Mouse (Mus musculus) megakaryocyte progenitor cell, adult 5-6 weeks (primary cell): Measurements from ENCODE around the gene Ddrgk1. TPM values are rescaled to one million over a fixed set of nuclear protein-coding genes. Genes with fewer than 3 reads are reported as not detected.
A peak's percentile ranks its signal among the peaks of the same experiment; 100 is the strongest.

Source experiments
- ATAC-seq: replicated peaks from 2 replicates; pipeline ENCODE4 v1.8.0; 2016; ENCODE audit warnings: mild to moderate bottlenecking, moderate TSS enrichment, inconsistent platforms; ENCODE audit not compliant: poor library complexity
- total RNA-seq, 2 experiments: library from RNA; stranded (forward) in 1 of 2; stranded (reverse) in 1 of 2; fragments of 157-497, 149-512 nt in 1 of 2; fragments of 200-1000 nt in 1 of 2; gene quantifications; 2 replicates each; pipeline versions ENCODE4 v1.2.3 to v1.2.4; 2015 to 2017

Ddrgk1 gene
- total RNA-seq (2015), result 50.5 and 75.9 TPM in 2 replicates
- total RNA-seq (2017), result 72.4 and 107 TPM in 2 replicates

DNA sequence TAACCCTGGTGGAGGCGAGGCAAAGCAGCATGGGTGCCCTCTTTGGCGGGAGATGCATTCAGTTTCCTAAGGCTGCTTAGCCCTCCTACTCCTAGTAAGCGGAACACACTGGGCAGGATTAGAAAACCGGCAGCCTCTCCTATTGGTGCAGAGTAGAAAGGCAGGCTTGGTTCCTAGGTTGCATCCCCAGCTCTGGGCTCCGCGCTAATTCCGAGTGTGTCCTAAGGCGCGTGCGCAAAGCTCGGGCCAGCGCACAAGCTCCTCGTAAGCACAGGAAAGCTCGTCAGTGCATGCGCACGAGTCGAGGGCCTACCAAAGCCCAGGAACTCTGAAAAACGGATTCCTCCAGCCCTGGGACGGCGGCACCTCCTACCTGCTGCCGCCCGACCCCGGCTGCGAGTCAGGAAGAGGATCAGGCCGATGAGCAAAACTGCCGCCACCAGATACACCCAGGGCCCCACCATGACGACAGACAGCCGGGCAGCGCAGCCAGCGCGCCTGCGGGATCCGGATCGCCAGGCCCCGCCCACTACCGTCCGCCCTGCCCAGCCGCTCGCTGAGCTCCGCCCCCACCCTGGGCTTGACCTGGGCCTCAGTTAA, at the start of gene Ddrgk1:
Gene Ddrgk1, minus strand, starts transcription at position 558 of the 600 bp plus-strand sequence.
- ATAC-seq, result peak; percentile 76

DNA sequence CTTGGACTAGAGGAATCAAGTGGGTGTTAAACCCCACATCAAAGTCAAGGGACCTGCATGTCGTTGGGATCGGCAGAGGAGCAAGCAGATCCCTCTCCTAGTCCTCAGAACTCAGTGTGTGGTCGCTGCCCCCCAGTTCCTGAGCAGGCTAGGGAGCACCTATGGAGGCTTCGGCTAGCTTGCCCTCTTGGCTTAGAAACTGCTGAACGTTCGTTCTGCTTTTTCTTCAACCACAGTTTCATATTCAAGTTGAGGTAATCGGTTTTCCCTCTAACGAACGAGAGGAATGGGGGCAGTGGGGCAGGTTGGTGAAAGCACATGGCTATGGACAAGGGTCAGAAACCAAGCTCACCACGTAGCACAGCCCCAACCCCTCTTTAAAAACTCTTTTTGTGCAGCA, 42.6 kb upstream of the Ddrgk1 start:
- ATAC-seq, result peak; percentile 74

DNA sequence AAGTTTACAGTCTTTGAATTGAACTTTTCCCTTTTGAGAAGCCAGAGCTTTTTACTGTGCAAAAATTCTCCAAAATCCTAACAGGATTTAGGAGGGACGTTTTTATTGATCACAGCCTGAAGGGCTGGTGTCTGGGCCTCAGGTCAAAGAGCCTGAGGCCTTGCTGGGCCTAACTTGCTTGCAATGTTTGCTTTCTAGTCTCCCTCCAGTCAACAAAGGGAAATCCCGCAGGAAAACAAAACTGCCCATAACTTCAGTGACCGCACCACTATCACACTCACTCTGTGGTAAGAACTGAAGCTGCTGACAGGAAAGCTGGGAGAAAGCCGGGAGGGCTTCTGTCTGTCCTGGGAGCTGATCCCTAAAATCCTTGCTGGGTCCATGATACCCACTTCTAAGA, 42.1 kb upstream of the Ddrgk1 start:
- no peak for ATAC-seq

DNA sequence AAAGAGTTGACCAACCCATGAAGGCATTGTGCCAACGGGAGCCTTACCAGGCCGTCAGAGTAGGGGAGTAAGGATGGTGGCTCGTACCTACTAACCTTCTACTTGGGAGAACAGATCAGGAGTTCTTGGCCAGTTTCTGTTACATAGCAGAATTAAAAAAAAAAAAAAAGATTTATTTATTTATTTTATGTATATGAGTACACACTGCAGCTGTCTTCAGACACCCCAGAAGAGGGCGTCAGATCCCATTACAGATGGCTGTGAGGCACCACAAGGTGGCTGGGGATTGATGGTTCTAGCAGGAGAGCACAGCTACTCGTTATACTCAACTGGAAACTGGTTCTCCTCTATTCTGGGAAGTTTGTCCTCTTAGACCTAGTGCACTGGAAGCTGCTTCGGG, 40.7 kb upstream of the Ddrgk1 start:
- no peak for ATAC-seq

DNA sequence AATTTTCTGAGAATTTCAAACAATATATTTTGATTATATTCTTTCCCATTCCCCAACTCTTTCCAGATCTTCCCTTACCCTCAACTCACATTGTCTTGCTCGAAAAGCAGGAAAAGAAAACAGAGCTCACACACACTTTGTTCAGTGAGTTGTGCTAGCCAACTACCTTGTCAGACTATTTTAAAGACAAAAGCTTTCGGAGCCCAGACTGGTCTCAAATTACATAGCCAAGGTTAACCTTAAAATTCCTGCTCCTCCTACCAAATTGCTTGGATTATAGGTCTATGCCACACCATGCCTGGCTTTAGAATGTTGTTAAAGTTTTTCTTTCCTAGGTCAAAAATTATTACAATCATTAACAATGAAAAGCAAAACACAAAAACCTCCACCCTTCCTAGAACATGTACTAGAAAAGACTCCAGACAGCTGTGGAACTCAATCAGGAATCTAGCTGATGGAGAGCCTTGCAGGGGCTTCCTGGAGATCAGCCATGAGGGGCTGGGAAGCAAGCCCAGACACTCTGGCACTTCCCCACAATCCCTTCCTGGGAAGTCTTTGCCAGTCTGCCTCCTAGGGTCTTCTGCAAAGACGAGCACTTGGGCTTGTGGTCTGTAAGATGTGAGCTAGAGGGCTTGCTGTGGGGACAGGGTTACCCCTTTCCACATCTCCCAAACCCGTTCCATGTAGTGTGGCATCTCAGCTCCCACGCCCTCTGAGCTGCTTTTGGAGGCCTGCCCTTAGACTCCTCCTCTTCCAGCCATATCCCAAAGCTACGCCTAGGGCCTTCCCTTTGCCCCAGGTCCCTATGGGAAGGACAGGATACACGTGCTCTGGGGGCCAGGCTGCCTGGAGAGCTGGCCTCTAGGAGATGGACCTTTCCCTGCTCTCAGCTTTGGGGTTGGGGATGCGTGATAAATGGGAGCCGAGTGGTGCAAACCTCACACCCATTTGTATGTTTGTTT, 39.9 kb upstream of the Ddrgk1 start:
- no peak for ATAC-seq

DNA sequence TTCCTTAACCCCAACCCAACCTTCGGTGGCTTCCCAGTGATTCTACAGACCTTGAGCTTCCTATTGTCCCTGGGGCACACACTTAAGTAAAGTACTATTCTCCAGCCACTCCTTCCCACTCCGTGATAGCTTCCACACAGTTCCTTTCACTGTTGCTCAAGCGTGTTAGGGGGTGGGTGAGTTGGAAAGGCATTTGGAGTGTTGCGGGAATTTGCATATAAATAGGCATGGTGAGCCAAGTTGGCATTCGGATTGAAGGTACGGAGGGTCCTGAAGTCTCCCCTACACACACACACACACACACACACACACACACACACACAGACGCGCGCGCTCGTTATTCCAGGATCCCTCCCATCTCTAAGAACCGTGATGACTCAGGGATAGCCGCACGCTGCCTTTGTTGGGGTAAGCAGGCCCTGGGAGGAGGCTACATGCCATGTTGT, 33.4 kb upstream of the Ddrgk1 start:
- no peak for ATAC-seq

DNA sequence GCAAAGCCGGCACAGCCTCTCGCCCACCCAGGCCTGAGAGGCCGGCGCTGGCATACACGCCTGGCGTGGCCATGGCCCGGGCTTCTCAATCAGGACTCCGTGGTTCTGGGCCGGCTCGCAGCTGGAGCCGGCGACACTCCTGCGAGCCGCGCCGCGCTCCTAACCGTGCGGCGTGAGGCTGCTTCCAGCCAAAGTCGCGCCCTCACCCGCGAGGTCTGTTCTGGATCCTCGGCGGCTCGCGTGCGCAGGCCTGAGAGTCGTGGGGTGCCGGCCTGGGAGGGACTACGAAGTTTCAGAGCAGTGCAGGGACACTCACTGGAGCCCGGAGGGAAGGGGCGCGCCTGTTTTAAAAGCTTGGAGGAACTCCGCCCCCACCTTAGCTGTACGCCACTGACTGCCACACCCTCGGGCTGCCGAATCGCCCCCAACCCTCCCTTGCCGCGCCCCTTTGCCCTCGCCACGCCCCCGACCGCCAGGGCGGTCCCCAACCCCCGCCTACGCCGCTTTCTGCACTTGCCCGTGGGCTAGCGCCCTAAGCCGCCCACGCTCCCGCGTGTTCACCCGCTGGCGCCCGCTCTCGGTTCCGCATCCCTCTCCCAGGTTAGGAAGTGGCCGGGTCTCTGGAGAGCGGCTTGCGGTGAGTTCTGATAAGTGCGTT, 32.8 kb upstream of the Ddrgk1 start, which contains the start of gene Slc4a11:
Gene Slc4a11, minus strand, starts transcription at position 367 of the 658 bp plus-strand sequence.
- peak; percentile 78 for ATAC-seq

DNA sequence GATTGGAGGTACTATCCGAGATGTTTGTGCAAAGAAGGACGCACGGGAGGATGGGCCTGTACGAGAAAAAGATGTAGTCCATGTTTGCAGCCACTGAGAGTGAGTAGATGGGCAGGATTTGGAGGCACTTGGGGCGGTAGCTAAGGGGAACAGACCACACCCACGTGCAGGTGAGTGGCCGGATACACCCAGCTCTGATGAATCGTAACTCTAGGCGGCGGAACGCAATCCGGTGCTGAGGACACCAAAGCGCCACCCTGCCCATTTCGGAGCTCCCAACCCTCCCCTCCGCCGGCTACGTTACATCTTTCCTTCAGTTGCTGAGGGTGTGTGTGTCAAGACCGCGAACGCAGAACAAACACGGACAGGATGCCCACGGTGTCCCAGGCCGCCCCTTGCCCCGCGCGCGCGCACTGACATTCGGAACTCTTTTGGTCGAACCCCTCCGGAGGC, 32.3 kb upstream of the Ddrgk1 start:
- peak; percentile 35 for ATAC-seq

DNA sequence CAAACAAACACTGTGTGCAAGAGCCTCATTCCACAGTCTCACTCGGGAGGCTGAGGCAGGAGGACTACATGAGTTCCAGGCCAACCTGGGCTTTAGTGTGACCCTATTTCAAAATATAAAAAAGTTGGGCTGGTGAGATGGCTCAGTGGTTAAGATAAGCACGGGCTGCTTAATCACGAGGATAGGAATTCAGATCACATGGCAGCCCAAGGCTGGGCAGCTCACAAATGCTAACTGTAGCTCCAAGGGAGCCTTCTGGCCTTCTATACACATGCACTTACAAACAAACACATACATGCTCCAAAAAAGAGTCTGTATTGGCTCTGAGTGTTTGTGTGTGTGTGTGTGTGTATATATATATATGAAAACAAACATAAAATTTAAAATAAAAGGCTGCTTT, 29.1 kb upstream of the Ddrgk1 start:
- ATAC-seq, result no peak

DNA sequence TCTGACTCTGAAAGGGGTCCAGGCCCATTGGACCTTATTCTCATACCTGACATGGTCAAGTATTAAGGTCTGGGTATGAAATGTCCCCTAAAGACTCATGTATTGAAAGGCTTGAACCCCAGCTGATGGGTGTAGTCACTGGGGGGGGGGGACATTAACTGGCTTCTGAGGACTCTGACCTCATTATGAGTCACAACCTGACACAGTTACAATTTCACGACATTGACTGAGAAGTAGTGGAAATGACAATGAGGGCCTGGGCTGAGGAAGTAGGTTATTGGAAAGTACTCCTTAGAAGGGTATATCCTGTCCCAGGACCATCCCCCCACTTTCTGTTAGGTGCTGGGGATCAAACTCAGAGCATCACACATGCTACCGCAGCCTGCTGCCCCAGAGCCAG, 24.6 kb upstream of the Ddrgk1 start:
- no peak for ATAC-seq

DNA sequence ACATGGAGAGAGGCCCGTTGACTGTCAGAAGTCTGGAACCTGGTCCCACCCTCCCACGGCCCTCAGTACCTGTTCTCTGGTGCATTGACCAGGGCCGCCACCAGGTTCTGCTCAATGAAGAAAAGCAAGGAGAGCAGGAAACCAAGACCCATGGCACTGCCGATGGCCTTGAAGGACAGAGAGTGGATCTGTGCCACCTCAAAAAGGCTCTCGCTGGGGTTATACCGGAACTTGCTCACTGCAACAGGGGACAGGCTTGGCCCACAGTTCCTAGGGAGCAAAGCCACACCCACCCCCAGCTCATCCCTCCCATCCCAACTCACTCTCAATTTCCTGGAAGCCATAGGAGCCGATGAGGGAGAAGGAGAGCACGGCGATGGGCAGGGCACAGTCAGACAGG, 21.0 kb upstream of the Ddrgk1 start:
- ATAC-seq, result no peak

DNA sequence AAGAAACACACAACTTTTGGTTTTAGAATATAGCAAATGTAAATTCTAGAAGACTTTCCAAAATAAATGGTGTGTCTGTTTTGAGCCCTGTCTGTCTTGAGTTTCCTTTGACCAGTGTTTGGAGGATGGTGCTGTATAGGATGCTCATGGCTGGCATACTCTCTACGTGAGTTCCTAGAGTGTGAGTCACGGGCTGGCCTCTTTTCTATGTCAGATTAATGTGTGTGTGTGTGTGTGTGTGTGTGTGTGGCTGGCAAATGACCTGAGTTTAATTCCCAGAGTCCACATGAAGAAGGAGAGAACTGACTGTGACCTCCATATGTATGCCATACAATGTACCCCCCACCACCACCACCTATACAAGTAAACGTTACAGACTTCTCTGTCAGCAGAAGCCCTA, 17.1 kb upstream of the Ddrgk1 start:
- ATAC-seq, result no peak

DNA sequence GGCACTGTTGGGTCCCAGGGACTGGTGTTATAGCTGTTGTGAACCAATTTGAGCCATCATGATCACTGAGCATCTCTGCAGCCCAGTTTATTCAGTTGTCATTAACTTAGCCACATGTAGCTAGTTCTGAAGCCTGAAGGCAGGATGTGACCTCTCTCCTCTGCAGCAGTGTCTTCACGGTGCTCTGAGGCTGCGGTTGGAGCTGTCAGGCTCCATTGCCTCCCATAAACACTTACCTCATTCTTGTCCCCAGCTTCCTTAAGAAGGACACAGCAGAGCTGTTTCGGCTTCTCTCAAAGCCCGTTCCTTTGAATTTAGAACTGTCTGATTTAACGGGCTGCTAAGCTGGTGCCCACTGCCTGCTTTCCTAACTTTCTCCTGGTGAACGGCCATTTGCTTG, 15.4 kb upstream of the Ddrgk1 start:
- no peak for ATAC-seq

DNA sequence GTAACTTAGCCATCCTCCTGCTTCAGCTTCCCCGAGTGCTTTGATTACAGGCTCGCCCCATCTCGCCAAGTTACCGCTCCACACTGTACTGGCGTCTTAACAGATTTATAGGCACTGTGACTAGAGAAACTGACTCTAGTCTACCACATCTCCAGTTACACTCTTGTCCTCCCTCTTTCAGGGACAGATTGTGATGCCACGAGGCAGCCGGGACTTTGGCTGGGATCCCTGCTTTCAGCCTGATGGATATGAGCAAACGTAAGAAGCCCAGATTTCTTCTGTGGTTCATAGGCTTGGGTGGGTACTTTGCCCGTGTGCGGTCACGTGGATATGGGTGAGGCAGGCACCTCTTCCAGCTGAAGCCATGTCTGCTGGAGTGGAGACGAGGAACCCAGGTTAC, 14.7 kb upstream of the Ddrgk1 start:
- ATAC-seq, result no peak

DNA sequence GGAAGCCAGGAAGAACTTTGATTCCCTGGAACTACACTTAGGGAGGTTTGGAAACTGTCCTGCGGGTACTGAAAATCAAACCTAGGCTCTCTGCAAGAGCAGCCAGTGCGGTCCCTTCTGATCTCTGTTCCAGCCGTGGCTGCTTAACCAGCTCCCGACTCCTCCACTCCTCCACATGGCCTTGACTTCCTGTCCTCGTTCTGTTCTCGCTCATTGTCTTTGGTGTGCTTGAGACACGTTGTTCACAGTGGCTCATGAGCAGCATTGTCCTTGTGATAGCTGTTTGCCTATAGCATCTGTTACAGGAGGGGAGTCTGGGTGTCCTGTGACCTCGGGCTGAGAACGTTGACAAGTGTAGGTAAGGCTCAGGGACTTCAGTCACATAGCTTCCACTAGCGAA, 12.8 kb upstream of the Ddrgk1 start:
- ATAC-seq, result no peak

DNA sequence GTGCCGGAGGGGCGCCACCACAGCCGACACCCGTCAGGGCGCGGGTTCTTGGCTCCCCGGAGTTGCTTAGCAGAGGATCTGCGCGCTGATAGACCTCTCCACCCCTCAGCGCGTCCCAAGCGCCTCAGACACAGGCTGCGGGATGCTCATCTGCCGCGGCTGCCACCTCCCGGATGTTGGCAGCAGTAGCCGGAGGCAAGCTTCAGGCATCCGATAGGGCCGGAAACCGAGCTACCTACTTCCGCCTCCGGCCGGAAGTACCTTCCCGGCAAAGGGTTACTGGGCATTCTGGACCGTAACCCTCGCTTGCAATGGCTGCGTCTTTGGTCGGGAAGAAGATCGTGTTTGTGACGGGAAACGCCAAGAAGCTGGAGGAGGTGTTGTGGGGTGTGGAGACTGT, 3.1 kb upstream of the Ddrgk1 start, which contains the start of gene Itpa:
Gene Itpa, plus strand, starts transcription at position 52 of the 400 bp plus-strand sequence.
- ATAC-seq, result peak; percentile 72

DNA sequence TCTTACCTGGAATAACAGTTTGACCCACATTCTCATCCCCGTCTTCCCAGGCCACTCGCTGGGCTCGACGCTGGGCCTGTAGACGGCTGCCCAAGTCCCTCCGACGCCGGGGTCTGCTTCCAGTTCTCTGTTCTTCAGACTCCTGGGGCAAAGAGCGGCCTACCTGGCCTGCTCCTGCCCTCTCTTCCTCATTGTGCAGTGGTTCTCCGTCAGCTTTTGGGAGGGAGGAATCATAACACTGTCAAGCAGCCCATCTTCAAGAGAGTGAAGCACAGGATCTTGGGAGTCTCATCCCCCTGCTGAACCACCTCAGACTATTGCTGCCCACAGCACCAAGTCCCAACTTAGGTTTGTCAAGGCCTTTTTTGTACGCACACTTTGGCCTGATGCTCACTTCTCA, 1.1 kb downstream of the Ddrgk1 start:
- no peak for ATAC-seq

DNA sequence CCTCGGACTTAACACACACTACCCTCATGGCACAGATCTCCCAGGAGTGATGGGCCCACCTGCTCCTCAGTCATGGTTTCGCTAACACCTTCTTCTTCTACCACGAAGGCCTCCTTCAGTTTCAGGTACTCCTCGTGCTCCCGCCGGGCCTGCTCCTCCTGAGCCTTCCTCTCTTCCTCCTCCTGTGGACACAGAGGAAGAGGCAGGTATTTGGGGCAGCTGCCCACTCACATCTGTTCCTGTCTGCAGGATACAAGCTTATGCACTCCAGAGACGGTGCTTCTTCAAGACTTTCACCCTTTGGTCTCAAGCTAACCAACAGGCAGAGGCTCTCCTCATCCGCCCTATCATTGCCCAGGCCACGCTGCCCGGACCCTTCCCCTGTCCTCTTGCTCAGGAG, 5.9 kb downstream of the Ddrgk1 start:
- ATAC-seq, result no peak

DNA sequence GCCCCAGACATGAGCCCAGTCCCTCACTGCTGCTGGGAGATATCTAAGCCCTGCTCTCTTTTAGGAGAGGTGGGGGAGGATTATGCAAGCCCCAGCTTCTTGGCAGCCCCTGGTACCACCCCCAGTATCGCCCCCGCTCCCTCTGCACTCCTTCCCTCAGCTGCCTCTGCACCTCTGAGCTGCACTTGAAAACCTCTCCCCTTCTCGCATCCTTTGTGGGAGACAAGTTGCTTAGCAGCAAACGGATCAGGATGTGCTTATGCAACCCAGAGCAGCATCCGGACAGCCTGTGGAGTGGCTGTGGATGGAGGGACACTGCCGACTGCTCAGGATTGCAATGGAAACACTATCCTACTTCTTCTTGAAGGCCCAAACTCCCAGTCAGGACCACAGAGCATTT, 6.9 kb downstream of the Ddrgk1 start:
- no peak for ATAC-seq

DNA sequence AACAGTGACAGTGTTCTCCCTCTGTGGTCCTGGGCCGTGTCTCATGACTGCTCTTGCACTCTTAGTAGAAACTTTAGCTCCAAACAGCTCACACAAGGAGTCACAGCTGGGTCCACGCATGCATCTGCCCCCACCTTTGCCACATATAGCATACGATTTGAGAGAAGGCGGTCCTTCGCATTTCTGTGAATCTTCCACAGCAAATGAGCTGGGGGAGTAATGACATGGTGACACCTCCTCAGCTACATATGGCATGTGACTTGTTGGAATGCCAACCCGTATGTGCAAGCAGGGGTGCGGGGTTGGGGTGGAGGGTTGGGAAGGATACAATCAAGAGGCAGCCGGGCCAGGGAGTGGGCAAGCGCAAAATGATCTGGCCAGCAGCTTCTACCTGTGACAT, 7.9 kb downstream of the Ddrgk1 start:
- no peak for ATAC-seq

DNA sequence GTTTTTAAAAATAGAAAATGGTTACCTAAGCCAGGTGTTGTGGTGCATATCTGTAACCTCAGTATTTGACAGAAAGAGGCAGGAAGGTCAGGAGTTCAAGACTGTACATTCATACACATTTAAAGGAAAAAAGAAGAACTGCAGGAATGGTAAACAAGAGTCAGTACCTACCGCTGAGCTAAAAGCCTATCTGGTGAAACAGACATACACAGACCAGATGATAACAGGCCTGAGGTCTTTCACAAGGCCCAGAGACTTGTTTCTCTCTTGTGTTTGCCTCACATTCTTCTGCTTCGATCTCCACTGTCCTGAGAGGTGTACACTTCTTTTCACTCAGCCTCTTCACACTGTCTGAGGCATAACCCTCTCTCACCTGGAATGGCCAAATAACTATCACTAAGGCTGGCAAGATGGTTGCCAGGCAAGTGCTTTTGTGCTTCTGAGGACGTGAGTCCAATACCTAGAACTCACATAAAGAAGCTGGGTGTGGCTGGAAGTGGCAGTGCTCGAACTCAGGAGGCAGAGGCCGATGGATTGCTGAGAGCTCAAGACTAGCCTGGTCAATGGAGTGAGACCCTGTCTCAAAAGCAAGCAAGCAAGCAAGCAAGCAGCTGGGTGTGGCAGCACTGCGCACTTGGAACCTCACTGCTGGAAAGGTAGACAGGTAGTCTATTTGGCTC, 8.7 kb downstream of the Ddrgk1 start:
- ATAC-seq, result peak; percentile 64
